Mouse (Mus musculus) stomach, embryonic 14.5 days (tissue): ENCODE data around the gene Ubr2. TPM values are rescaled to one million over a fixed set of nuclear protein-coding genes. Genes with fewer than 3 reads are reported as not detected.

Experiments
- ATAC-seq: fragments of 200-750 bp; cut with Nextera tagmentation; 2 replicates; pipeline ENCODE4 v1.8.0; 2017; ENCODE audit warnings: low read depth, moderate TSS enrichment; ENCODE audit not compliant: insufficient number of reproducible peaks, insufficient read depth, low FRiP score
- H3K27ac ChIP-seq: fragments of 300-500 bp; sonication (generic); 2 replicates; pipeline ENCODE4 v1.5.1; 2014; ENCODE audit warnings: mild to moderate bottlenecking, low read length, moderate library complexity, mixed read lengths
- H3K27me3 ChIP-seq: fragments of 300-500 bp; sonication (generic); 2 replicates; pipeline ENCODE4 v1.6.1; 2014; ENCODE audit warnings: low read length, control low read depth, mixed read lengths; ENCODE audit not compliant: control insufficient read depth, insufficient read depth
- H3K36me3 ChIP-seq: fragments of 300-500 bp; sonication (generic); 2 replicates; pipeline ENCODE4 v1.6.1; 2014; ENCODE audit warnings: mild to moderate bottlenecking, control low read depth, low read length, moderate library complexity, mixed read lengths; ENCODE audit not compliant: control insufficient read depth, insufficient read depth
- H3K4me1 ChIP-seq: fragments of 300-500 bp; sonication (generic); 2 replicates; pipeline ENCODE4 v1.6.1; 2014; ENCODE audit warnings: low read length, control low read depth, mixed read lengths; ENCODE audit not compliant: control insufficient read depth, insufficient read depth
- H3K4me2 ChIP-seq: fragments of 300-500 bp; sonication (generic); replicated peaks from 2 replicates; pipeline ENCODE4 v1.6.1; 2014; ENCODE audit warnings: low read depth, low read length, control low read depth
- H3K4me3 ChIP-seq: fragments of 300-500 bp; sonication (generic); 2 replicates; pipeline ENCODE4 v1.5.1; 2014; ENCODE audit warnings: low read depth, low read length, control low read depth
- H3K9ac ChIP-seq: fragments of 300-500 bp; sonication (generic); replicated peaks from 2 replicates; pipeline ENCODE4 v1.6.1; 2014; ENCODE audit warnings: low read depth, mild to moderate bottlenecking, control low read depth, low read length, moderate library complexity, mixed read lengths
- H3K9me3 ChIP-seq: fragments of 300-500 bp; sonication (generic); 2 replicates; pipeline ENCODE4 v1.6.1; 2016; ENCODE audit warnings: low read depth, low read length, control low read depth; ENCODE audit not compliant: control insufficient read depth
- WGBS: fragments of 180-500 bp; shearing (Covaris S2); extraction: QIAGEN DNeasy Blood & Tissue Kit; methylation state at CpG from one replicate; pipeline ENCODE4 v1.1.7; 2014; 5-methylcytosine and 5-hydroxymethylcytosine counted together
- polyA plus RNA-seq: library from polyadenylated mRNA; unstranded; fragments of >200 nt; fragmentation: Nextera tagmentation; extraction: Ambion mirVana; gene quantifications from 2 replicates; pipeline ENCODE4 v1.2.1, GENCODE M21; 2014

Gene Ubr2
- polyA plus RNA-seq, 1 experiment from 2014 or later, result 23.3 TPM

DNA sequence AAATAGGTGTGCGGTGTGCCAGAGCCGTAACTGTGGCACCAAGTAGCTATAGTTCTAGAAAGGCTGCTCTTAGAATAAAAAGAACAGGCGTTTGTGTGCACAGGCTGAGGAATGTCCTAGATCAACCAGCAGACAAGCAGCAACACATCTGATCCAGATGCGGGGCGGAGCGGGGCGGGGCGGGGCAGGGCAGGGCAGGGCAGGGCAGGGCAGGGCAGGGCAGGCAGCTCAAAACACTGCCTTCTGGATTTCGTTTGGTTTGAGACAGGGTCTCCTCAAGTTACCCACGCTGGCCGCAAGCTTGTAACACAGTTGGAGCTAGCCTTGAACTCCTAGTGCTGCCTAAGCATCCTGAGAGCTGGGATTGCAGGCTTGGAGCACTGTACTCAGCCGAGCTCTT, 81.1 kb downstream of the Ubr2 start:
- H3K36me3 ChIP-seq, result peaks cover 52% of the 10 kb centered on the region
- H3K9ac ChIP-seq, result no peak overlapping the region
- no peaks in the 10 kb centered on the region for H3K27me3 ChIP-seq
- no peaks in the 10 kb centered on the region for H3K4me1 ChIP-seq
- no peak overlapping the region for H3K4me2 ChIP-seq
- H3K27ac ChIP-seq, result no peak overlapping the region
- WGBS, result 75% methylated on average over 12 of the region's 12 CpGs
- H3K9me3 ChIP-seq, result no peaks in the 10 kb centered on the region
- H3K4me3 ChIP-seq, result no peak overlapping the region
- no peak for ATAC-seq

DNA sequence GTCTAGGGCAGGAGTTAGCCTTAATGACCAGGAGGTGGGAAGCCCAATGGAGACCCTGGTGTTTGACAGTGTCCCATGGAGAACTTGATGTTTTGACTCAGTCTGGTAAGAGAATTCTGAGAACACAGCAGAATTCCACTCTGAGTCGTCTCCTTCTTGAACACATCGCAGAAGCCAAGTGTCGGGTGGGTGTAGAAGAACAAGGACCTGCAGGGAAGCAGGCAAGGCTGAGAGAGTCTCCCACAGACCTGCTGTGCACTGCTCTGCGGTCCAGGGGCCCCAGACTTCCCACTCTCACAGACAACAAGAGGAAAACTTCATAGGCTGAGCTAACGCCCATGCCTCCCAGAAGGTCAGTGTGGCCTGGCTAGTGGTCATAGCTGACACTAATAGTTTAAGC, 82.6 kb downstream of the Ubr2 start:
- 94% methylated on average over 5 of the region's 5 CpGs for WGBS
- peaks cover 37% of the 10 kb centered on the region for H3K36me3 ChIP-seq

DNA sequence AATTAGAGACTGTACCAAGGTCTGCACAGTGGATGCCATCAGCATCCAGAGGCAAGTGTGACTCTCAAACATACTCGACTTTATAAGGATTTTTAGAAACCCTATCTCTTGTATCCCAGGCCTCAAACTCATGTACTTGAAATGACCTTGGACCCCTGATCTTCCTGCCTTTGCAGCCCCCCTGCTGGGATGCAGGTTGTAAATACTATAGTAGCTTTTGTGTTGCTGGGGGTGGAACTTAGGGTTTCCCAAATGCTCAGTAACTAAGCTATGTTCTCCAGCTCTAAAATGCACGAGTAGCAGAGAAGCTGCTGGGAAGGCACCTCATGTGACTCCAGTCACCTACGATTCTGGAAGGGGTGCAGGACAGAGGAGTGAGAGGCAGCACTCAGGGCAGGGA, 83.4 kb downstream of the Ubr2 start:
- Histone ChIP-seq H3K27me3 (no peaks in the 10 kb centered on the region), H3K4me1 (no peaks in the 10 kb centered on the region), H3K27ac (no peak overlapping the region), H3K4me2 (no peak overlapping the region), H3K36me3 (peaks cover 30% of the 10 kb centered on the region), H3K9me3 (no peaks in the 10 kb centered on the region), H3K4me3 (no peak overlapping the region), H3K9ac (no peak overlapping the region)
- no peak for ATAC-seq
- 67% methylated on average over 3 of the region's 3 CpGs for WGBS

More for the DNA sequence above, 82.6 kb downstream of the Ubr2 start:
- no peak overlapping the region for H3K4me2 ChIP-seq
- no peaks in the 10 kb centered on the region for H3K9me3 ChIP-seq
- no peak overlapping the region for H3K9ac ChIP-seq
- no peaks in the 10 kb centered on the region for H3K4me1 ChIP-seq
- no peak for ATAC-seq
- no peaks in the 10 kb centered on the region for H3K27me3 ChIP-seq
- H3K27ac ChIP-seq, result no peak overlapping the region
- no peak overlapping the region for H3K4me3 ChIP-seq

- no peak overlapping the region for H3K27ac ChIP-seq
- H3K4me1 ChIP-seq, result no peaks in the 10 kb centered on the region
- H3K36me3 ChIP-seq, result peaks cover 22% of the 10 kb centered on the region
- no peak overlapping the region for H3K4me3 ChIP-seq
- WGBS, result 55% methylated on average over 5 of the region's 6 CpGs
- no peaks in the 10 kb centered on the region for H3K9me3 ChIP-seq
- no peak overlapping the region for H3K4me2 ChIP-seq
- no peak for ATAC-seq
- no peaks in the 10 kb centered on the region for H3K27me3 ChIP-seq
- H3K9ac ChIP-seq, result no peak overlapping the region
Observed at GRCm38 (mm10) chr17:46926192-46926591, 84.2 kb downstream of the Ubr2 start.

GRCm38 (mm10) chr17:46920855-46921254, 89.5 kb downstream of the Ubr2 start:
- no peak for ATAC-seq
- WGBS, result 54% methylated on average over 6 of the region's 6 CpGs

DNA sequence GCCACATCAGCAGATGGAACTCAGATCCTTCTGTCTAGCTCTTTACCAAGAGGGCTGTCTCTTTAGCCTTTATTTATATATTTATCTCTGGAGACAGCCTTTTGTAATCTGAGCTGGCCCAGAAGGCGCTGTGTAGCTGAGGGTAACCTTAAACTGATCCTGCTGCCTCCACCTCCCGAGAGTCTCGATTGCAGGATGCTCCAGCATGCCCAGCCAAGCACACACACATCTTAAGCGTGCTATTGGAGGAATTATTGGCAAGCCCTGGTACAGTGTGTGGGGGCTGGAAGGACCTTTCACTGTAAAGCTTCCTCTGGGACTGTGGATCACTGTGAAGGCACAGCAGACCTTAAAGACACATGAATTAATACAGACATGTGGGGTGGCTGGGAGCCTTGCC, 91.4 kb downstream of the Ubr2 start:
- Histone ChIP-seq H3K4me1 (no peaks in the 10 kb centered on the region), H3K4me3 (no peak overlapping the region), H3K9ac (no peak overlapping the region), H3K4me2 (no peak overlapping the region), H3K27ac (no peak overlapping the region), H3K27me3 (no peaks in the 10 kb centered on the region), H3K36me3 (no peaks in the 10 kb centered on the region), H3K9me3 (no peaks in the 10 kb centered on the region)
- WGBS, result 21% methylated on average over 4 of the region's 4 CpGs
- no peak for ATAC-seq

More at GRCm38 (mm10) chr17:46920855-46921254, 89.5 kb downstream of the Ubr2 start:
- no peaks in the 10 kb centered on the region for H3K36me3 ChIP-seq
- no peak overlapping the region for H3K4me2 ChIP-seq
- H3K9ac ChIP-seq, result no peak overlapping the region
- no peak overlapping the region for H3K4me3 ChIP-seq
- H3K27me3 ChIP-seq, result no peaks in the 10 kb centered on the region
- H3K9me3 ChIP-seq, result no peaks in the 10 kb centered on the region
- H3K27ac ChIP-seq, result no peak overlapping the region
- H3K4me1 ChIP-seq, result no peaks in the 10 kb centered on the region

- Histone ChIP-seq H3K4me3 (no peak overlapping the region), H3K9ac (no peak overlapping the region), H3K4me2 (no peak overlapping the region), H3K27ac (no peak overlapping the region), H3K9me3 (no peaks in the 10 kb centered on the region), H3K4me1 (no peaks in the 10 kb centered on the region), H3K36me3 (no peaks in the 10 kb centered on the region), H3K27me3 (no peaks in the 10 kb centered on the region)
- ATAC-seq, result no peak
- 50% methylated on average over 3 of the region's 3 CpGs for WGBS
Observed at GRCm38 (mm10) chr17:46915129-46915528, 95.2 kb downstream of the Ubr2 start.

DNA sequence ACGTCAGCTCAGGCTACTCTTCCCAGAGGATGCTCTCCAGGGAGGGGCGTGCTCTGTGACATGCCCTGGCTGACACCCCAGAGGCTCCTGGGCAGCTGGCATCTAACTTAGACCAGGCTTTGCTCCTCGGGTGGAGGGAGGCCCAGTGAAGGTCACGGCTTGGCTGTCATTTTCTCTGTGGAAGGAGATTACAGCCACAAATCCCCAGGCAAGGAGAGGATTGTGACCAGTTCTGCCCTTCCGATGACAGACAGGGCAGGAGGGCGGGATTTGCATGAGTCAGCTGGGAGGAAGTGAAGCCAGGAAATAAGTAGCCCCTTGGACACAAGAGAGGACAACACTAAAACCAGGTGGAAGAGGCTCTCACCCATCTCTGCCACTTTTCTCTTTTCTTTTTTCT, 98.0 kb downstream of the Ubr2 start:
- no peak overlapping the region for H3K4me2 ChIP-seq
- no peaks in the 10 kb centered on the region for H3K4me1 ChIP-seq
- no peak overlapping the region for H3K27ac ChIP-seq
- no peaks in the 10 kb centered on the region for H3K27me3 ChIP-seq
- H3K4me3 ChIP-seq, result no peak overlapping the region
- no peak overlapping the region for H3K9ac ChIP-seq
- no peak for ATAC-seq
- H3K9me3 ChIP-seq, result no peaks in the 10 kb centered on the region
- no peaks in the 10 kb centered on the region for H3K36me3 ChIP-seq
- WGBS, result 34% methylated on average over 6 of the region's 6 CpGs

- no peak within 1 kb of the TSS for H3K27ac ChIP-seq
- H3K9ac ChIP-seq, result no peak within 1 kb of the TSS
- H3K9me3 ChIP-seq, result no peaks in the 10 kb centered on the region
- no peak within 1 kb of the TSS for H3K4me3 ChIP-seq
- no peaks in the 10 kb centered on the region for H3K27me3 ChIP-seq
- no peaks in the 10 kb centered on the region for H3K4me1 ChIP-seq
- WGBS, result 85% methylated on average over 10 of the region's 10 CpGs
- no peak for ATAC-seq
- no peaks in the 10 kb centered on the region for H3K36me3 ChIP-seq
- H3K4me2 ChIP-seq, result no peak within 1 kb of the TSS
Observed at GRCm38 (mm10) chr17:46910186-46910585, 100.2 kb downstream of the Ubr2 start, which contains the start of gene Prph2. Gene Prph2 (plus strand): TSS chr17:46910459.
